Mouse (Mus musculus) CH12.LX (cell line): ENCODE data around the gene Saal1. TPM values are rescaled to one million over a fixed set of nuclear protein-coding genes. Genes with fewer than 3 reads are reported as not detected.
A peak's percentile ranks its signal among the peaks of the same experiment; 100 is the strongest.

Experiments
- DNase-seq: peaks from one replicate; pipeline ENCODE4 v3.0.0-alpha.2; 2013; ENCODE audit errors: extremely low read depth
- H3K27ac ChIP-seq: 2 replicates; pipeline ENCODE4 v1.5.1; 2012; ENCODE audit warnings: low read depth, mild to moderate bottlenecking, control low read depth, moderate library complexity; ENCODE audit not compliant: insufficient read depth
- H3K27me3 ChIP-seq: replicated peaks from 2 replicates; pipeline ENCODE3; 2012; ENCODE audit warnings: inconsistent platforms
- H3K36me3 ChIP-seq, 2 experiments: replicated peaks in 1 of 2; 2 replicates each; pipeline versions ENCODE3 to v1.6.1; 2012; ENCODE audit warnings: inconsistent platforms in 1 of 2, low read length in 1 of 2, mild to moderate bottlenecking in 1 of 2, mixed read lengths in 1 of 2, moderate library complexity in 1 of 2; ENCODE audit not compliant: control insufficient read depth in 1 of 2, insufficient read depth in 1 of 2
- H3K4me1 ChIP-seq, 2 experiments: 2 replicates each; pipeline ENCODE4 v1.6.1; 2012; ENCODE audit warnings: inconsistent platforms in 1 of 2, moderate library complexity in 1 of 2; ENCODE audit not compliant: insufficient read depth in 2 of 2, control insufficient read depth in 1 of 2
- H3K4me2 ChIP-seq: 2 replicates; pipeline ENCODE4 v1.6.1; 2012; ENCODE audit warnings: low read depth, mild to moderate bottlenecking, control low read depth; ENCODE audit not compliant: poor library complexity, insufficient read depth, severe bottlenecking
- H3K4me3 ChIP-seq, 3 experiments: fragments of 150-350 bp in 1 of 3; sonication (generic) in 1 of 3; replicated peaks in 1 of 3; 2 replicates each; pipeline versions ENCODE3 to v1.5.1; 2011 to 2012; ENCODE audit warnings: low read depth in 2 of 3, low read length in 2 of 3, mild to moderate bottlenecking in 2 of 3, moderate library complexity in 2 of 3, control low read depth in 1 of 3, improper control_type of control experiment in 1 of 3, inconsistent platforms in 1 of 3, mixed read lengths in 1 of 3; ENCODE audit not compliant: poor library complexity in 1 of 3
- H3K79me2 ChIP-seq: replicated peaks from 2 replicates; pipeline ENCODE4 v1.6.1; 2012; ENCODE audit warnings: mild to moderate bottlenecking, moderate library complexity; ENCODE audit not compliant: control insufficient read depth, poor library complexity, insufficient read depth, severe bottlenecking; ENCODE audit errors: extremely low read depth
- H3K9ac ChIP-seq: 2 replicates; pipeline ENCODE4 v1.6.1; 2012; ENCODE audit warnings: low read depth, mild to moderate bottlenecking, control low read depth, moderate library complexity; ENCODE audit not compliant: insufficient read depth
- H3K9me3 ChIP-seq: replicated peaks from 2 replicates; pipeline ENCODE3; 2012; ENCODE audit warnings: low read length, inconsistent platforms, mixed read lengths
- BHLHE40 ChIP-seq: IDR thresholded peaks from 2 replicates; pipeline ENCODE4 v1.6.1; 2011; ENCODE audit warnings: mild to moderate bottlenecking, low read depth, low read length, improper control_type of control experiment
- CHD1 ChIP-seq: IDR thresholded peaks from 2 replicates; pipeline ENCODE4 v1.6.1; 2012; ENCODE audit warnings: low read depth, low read length, improper control_type of control experiment, inconsistent platforms
- CHD2 ChIP-seq: IDR thresholded peaks from 2 replicates; pipeline ENCODE4 v1.6.1; 2011; ENCODE audit warnings: low read length, improper control_type of control experiment
- CTCF ChIP-seq, 2 experiments: IDR thresholded peaks in 1 of 2; conservative IDR thresholded peaks in 1 of 2; 2 replicates each; pipeline ENCODE4 v1.5.1; 2011 to 2012; ENCODE audit warnings: low read depth in 2 of 2, low read length in 2 of 2, improper control_type of control experiment in 1 of 2, inconsistent platforms in 1 of 2, mild to moderate bottlenecking in 1 of 2, moderate library complexity in 1 of 2
- E2F4 ChIP-seq: IDR thresholded peaks from 2 replicates; pipeline ENCODE4 v1.6.1; 2011; ENCODE audit warnings: low read depth, low read length, improper control_type of control experiment; ENCODE audit not compliant: insufficient replicate concordance
- EP300 ChIP-seq: IDR thresholded peaks from 2 replicates; pipeline ENCODE4 v1.6.1; 2011; ENCODE audit warnings: low read length, improper control_type of control experiment
- ETS1 ChIP-seq: conservative IDR thresholded peaks from 2 replicates; pipeline ENCODE4 v1.6.1; 2012; ENCODE audit warnings: low read depth, mild to moderate bottlenecking, inconsistent platforms, low read length, improper control_type of control experiment, moderate library complexity
- HCFC1 ChIP-seq: IDR thresholded peaks from 2 replicates; pipeline ENCODE4 v1.6.1; 2012; ENCODE audit warnings: low read depth, mild to moderate bottlenecking, inconsistent platforms, low read length, improper control_type of control experiment
- IRF4 ChIP-seq: IDR thresholded peaks from 2 replicates; pipeline ENCODE4 v1.6.1; 2014; ENCODE audit warnings: low read depth, mild to moderate bottlenecking, inconsistent platforms, low read length, improper control_type of control experiment
- JUN ChIP-seq: IDR thresholded peaks from 2 replicates; pipeline ENCODE4 v1.6.1; 2011; ENCODE audit warnings: low read depth, mild to moderate bottlenecking, low read length, improper control_type of control experiment, moderate library complexity; ENCODE audit not compliant: insufficient read depth
- JUND ChIP-seq: conservative IDR thresholded peaks from 2 replicates; pipeline ENCODE4 v1.6.1; 2011; ENCODE audit warnings: low read depth, low read length, improper control_type of control experiment
- KAT2A ChIP-seq: IDR thresholded peaks from 2 replicates; pipeline ENCODE4 v1.6.1; 2012; ENCODE audit warnings: low read length, improper control_type of control experiment, inconsistent platforms; ENCODE audit not compliant: insufficient replicate concordance
- MAFK ChIP-seq: IDR thresholded peaks from 2 replicates; pipeline ENCODE4 v1.6.1; 2011; ENCODE audit warnings: low read length, improper control_type of control experiment; ENCODE audit not compliant: insufficient replicate concordance
- MAX ChIP-seq: IDR thresholded peaks from 2 replicates; pipeline ENCODE4 v1.6.1; 2011; ENCODE audit warnings: low read length, improper control_type of control experiment
- MEF2A ChIP-seq: IDR thresholded peaks from 2 replicates; pipeline ENCODE4 v1.6.1; 2014; ENCODE audit warnings: low read depth, mild to moderate bottlenecking, inconsistent platforms, low read length, improper control_type of control experiment, borderline replicate concordance
- MXI1 ChIP-seq: IDR thresholded peaks from 2 replicates; pipeline ENCODE4 v1.6.1; 2011; ENCODE audit warnings: mild to moderate bottlenecking, low read depth, low read length, improper control_type of control experiment
- MYC ChIP-seq: IDR thresholded peaks from 2 replicates; pipeline ENCODE4 v1.6.1; 2011; ENCODE audit warnings: low read depth, mild to moderate bottlenecking, improper control_type of control experiment, low read length
- NELFE ChIP-seq: IDR thresholded peaks from 2 replicates; pipeline ENCODE4 v1.6.1; 2011; ENCODE audit warnings: low read depth, low read length, improper control_type of control experiment
- NRF1 ChIP-seq: IDR thresholded peaks from 2 replicates; pipeline ENCODE4 v1.6.1; 2014; ENCODE audit warnings: low read depth, mild to moderate bottlenecking, inconsistent platforms, low read length, improper control_type of control experiment, moderate library complexity
- PAX5 ChIP-seq: IDR thresholded peaks from 2 replicates; pipeline ENCODE4 v1.6.1; 2012; ENCODE audit warnings: low read length, inconsistent platforms, mixed read lengths
- POLR2A ChIP-seq: IDR thresholded peaks from 2 replicates; pipeline ENCODE4 v1.6.1; 2011; ENCODE audit warnings: low read depth, mild to moderate bottlenecking, improper control_type of control experiment, low read length
- POLR2AphosphoS2 ChIP-seq: IDR thresholded peaks from 2 replicates; pipeline ENCODE4 v1.6.1; 2011; ENCODE audit warnings: low read depth, low read length, improper control_type of control experiment
- RAD21 ChIP-seq: IDR thresholded peaks from 2 replicates; pipeline ENCODE4 v1.6.1; 2011; ENCODE audit warnings: low read depth, mild to moderate bottlenecking, low read length, improper control_type of control experiment, moderate library complexity
- RCOR1 ChIP-seq: conservative IDR thresholded peaks from 2 replicates; pipeline ENCODE4 v1.6.1; 2012; ENCODE audit warnings: low read depth, mild to moderate bottlenecking, inconsistent platforms, low read length, improper control_type of control experiment
- SIN3A ChIP-seq: IDR thresholded peaks from 2 replicates; pipeline ENCODE4 v1.6.1; 2012; ENCODE audit warnings: low read length, improper control_type of control experiment, inconsistent platforms
- SMC3 ChIP-seq: IDR thresholded peaks from 2 replicates; pipeline ENCODE4 v1.6.1; 2011; ENCODE audit warnings: low read depth, low read length, improper control_type of control experiment
- TBP ChIP-seq: conservative IDR thresholded peaks from 2 replicates; pipeline ENCODE4 v1.6.1; 2011; ENCODE audit warnings: low read depth, low read length, improper control_type of control experiment
- TCF12 ChIP-seq: IDR thresholded peaks from 2 replicates; pipeline ENCODE4 v1.6.1; 2014; ENCODE audit warnings: low read depth, mild to moderate bottlenecking, inconsistent platforms, low read length, improper control_type of control experiment
- UBTF ChIP-seq: IDR thresholded peaks from 2 replicates; pipeline ENCODE4 v1.6.1; 2012; ENCODE audit warnings: low read depth, mild to moderate bottlenecking, inconsistent platforms, low read length, improper control_type of control experiment, moderate library complexity
- USF1 ChIP-seq: IDR thresholded peaks from 2 replicates; pipeline ENCODE4 v1.6.1; 2014; ENCODE audit warnings: low read depth, mild to moderate bottlenecking, inconsistent platforms, low read length, improper control_type of control experiment
- USF2 ChIP-seq: conservative IDR thresholded peaks from 2 replicates; pipeline ENCODE4 v1.6.1; 2011; ENCODE audit warnings: low read depth, low read length, improper control_type of control experiment
- ZC3H11A ChIP-seq: IDR thresholded peaks from 2 replicates; pipeline ENCODE4 v1.6.1; 2012; ENCODE audit warnings: low read depth, mild to moderate bottlenecking, inconsistent platforms, low read length, improper control_type of control experiment
- ZKSCAN1 ChIP-seq: IDR thresholded peaks from 2 replicates; pipeline ENCODE4 v1.6.1; 2012; ENCODE audit warnings: low read depth, inconsistent platforms, low read length, improper control_type of control experiment, borderline replicate concordance
- ZMIZ1 ChIP-seq: IDR thresholded peaks from 2 replicates; pipeline ENCODE4 v1.6.1; 2012; ENCODE audit warnings: low read depth, mild to moderate bottlenecking, inconsistent platforms, low read length, improper control_type of control experiment
- dilution Hi-C: fragments of 300-500 bp; cut with MboI; formaldehyde crosslinking; loops from 2 replicates; pipeline ENCODE4 v1.14.3; 2020; ENCODE audit warnings: low sequenced_read_pairs; ENCODE audit not compliant: extremely low pct_unique_long_range_greater_than_20kb, extremely low pct_ligation_motif_present
- in situ Hi-C: fragments of 300-500 bp; cut with MboI; formaldehyde crosslinking; loops from 3 replicates; pipeline ENCODE4 v1.14.3; 2019; ENCODE audit warnings: low sequenced_read_pairs, low pct_ligation_motif_present, low pct_unique_long_range_greater_than_20kb, mixed read lengths
- polyA plus RNA-seq: library from polyadenylated mRNA; unstranded; fragments of >175 nt; gene quantifications from 2 replicates; pipeline ENCODE4 v1.2.1, GENCODE M21; 2012; ENCODE audit warnings: low read depth; ENCODE audit not compliant: insufficient read length
- total RNA-seq, 2 experiments: library from RNA; depleted of rRNA; stranded (reverse); fragments of 300-350 nt in 1 of 2; fragments of >200 nt in 1 of 2; gene quantifications; 2 replicates each; pipeline ENCODE4 v1.2.3; 2012 to 2014

The Saal1 gene
- total and polyA plus RNA-seq, 3 experiments, result 15.2 to 24.5 (median 16.6) TPM

- DNase-seq, result peak; percentile 56
- H3K27me3 ChIP-seq, result no peaks in the 10 kb centered on the region
- in situ Hi-C loops (no loop called here), dilution Hi-C loops (no loop called here)
- H3K27ac ChIP-seq, result no peak overlapping the region
- no peaks in the 10 kb centered on the region for H3K79me2 ChIP-seq
- H3K4me3 ChIP-seq, result peak overlapping the region in 2 of 3 experiments; percentile 14 to 25
- no peaks in the 10 kb centered on the region for H3K36me3 ChIP-seq
- H3K9ac ChIP-seq, result peak overlapping the region; percentile 25
- H3K4me2 ChIP-seq, result peak overlapping the region; percentile 14
- peaks cover 11 to 31% of the 10 kb centered on the region in 2 experiments; a peak in 3 of 4 replicates for H3K4me1 ChIP-seq
- no peaks in the 10 kb centered on the region for H3K9me3 ChIP-seq
- TF ChIP-seq SMC3 (no peak), UBTF (no peak), EP300 (no peak), E2F4 (no peak), MAFK (no peak), TCF12 (peak; percentile 74; the same call in 1 of the 2 replicates), POLR2A (peak; percentile 77), NRF1 (no peak), PAX5 (no peak), HCFC1 (peak; percentile 66), ZC3H11A (no peak), CHD1 (no peak), TBP (peak; percentile 65), MAX (peak; percentile 97), BHLHE40 (peak; percentile 84), MYC (peak; percentile 72; the same call in 1 of the 2 replicates), USF1 (peak; percentile 91), CTCF (conservative IDR thresholded peaks at IDR 0.05 in 1 of 2, IDR thresholded peaks at IDR 0.05 in 1 of 2; ENCODE audit: low read depth in 2 of 2, low read length in 2 of 2) (no peak), RCOR1 (no peak), SIN3A (0 out of 2 replicates have a peak, but pooled peaks have one; percentile 45), ZMIZ1 (0 out of 2 replicates have a peak, but pooled peaks have one; percentile 25), MEF2A (no peak), IRF4 (peak; percentile 48; the same call in 1 of the 2 replicates), ETS1 (peak; percentile 32; the same call in 1 of the 2 replicates), JUND (no peak), POLR2AphosphoS2 (no peak), MXI1 (peak; percentile 69; the same call in 1 of the 2 replicates), KAT2A (0 out of 2 replicates have a peak, but pooled peaks have one; percentile 35), ZKSCAN1 (no peak), USF2 (peak; percentile 92), NELFE (peak; percentile 36; the same call in 1 of the 2 replicates), JUN (no peak), CHD2 (no peak), RAD21 (no peak)
Observed at GRCm38 (mm10) chr7:46720460-46720859, 10.0 kb upstream of the Saal1 start.
